Mouse (Mus musculus) 416B (cell line): ENCODE measurements around the gene Phpt1.

ENCODE experiments used
- DNase-seq: peaks from one replicate; pipeline ENCODE4 v3.0.0; 2011; ENCODE audit warnings: low read depth

The Phpt1 gene

GRCm38 (mm10) chr2:25574579-25575431 is at the start of gene Phpt1, which contains the start of gene Mamdc4:
TSS of gene Phpt1 (minus strand) at chr2:25575224.
TSS of gene Mamdc4 (minus strand) at chr2:25574845.
- peak; percentile 98 for DNase-seq

- peak; percentile 39 for DNase-seq
These were observed 46.5 kb upstream of the Phpt1 start, which contains the start of gene Tmem141 for GRCm38 (mm10) chr2:25621229-25622200. TSS of gene Tmem141 (minus strand) at chr2:25622005.

GRCm38 (mm10) chr2:25620852-25621228 is 45.8 kb upstream of the Phpt1 start:
- no peak for DNase-seq

- DNase-seq: peak; percentile 47
These were observed 45.4 kb upstream of the Phpt1 start for GRCm38 (mm10) chr2:25620386-25620785.

- no peak for DNase-seq
These were observed 42.6 kb upstream of the Phpt1 start, which contains the start of gene Ccdc183 for GRCm38 (mm10) chr2:25617578-25617977. TSS of gene Ccdc183 (minus strand) at chr2:25617678.

GRCm38 (mm10) chr2:25616398-25616797 is 41.4 kb upstream of the Phpt1 start:
- DNase-seq: no peak

- DNase-seq: no peak
These were observed 33.6 kb upstream of the Phpt1 start for GRCm38 (mm10) chr2:25608671-25609070.

- DNase-seq: peak; percentile 84
These were observed 33.0 kb upstream of the Phpt1 start, which contains the start of gene Rabl6 for GRCm38 (mm10) chr2:25607761-25608622. TSS of gene Rabl6 (minus strand) at chr2:25608521.

- DNase-seq: no peak
These were observed 27.5 kb upstream of the Phpt1 start for GRCm38 (mm10) chr2:25602526-25602925.

- no peak for DNase-seq
These were observed 25.0 kb upstream of the Phpt1 start for GRCm38 (mm10) chr2:25600037-25600436.

GRCm38 (mm10) chr2:25598749-25599148 is 23.7 kb upstream of the Phpt1 start:
- DNase-seq: no peak

- no peak for DNase-seq
These were observed 21.9 kb upstream of the Phpt1 start for GRCm38 (mm10) chr2:25596765-25597510.

GRCm38 (mm10) chr2:25591863-25592262 is 16.8 kb upstream of the Phpt1 start:
- peak; percentile 75 for DNase-seq

- no peak for DNase-seq
These were observed 13.3 kb upstream of the Phpt1 start for GRCm38 (mm10) chr2:25588227-25588907.

GRCm38 (mm10) chr2:25587290-25587689 is 12.3 kb upstream of the Phpt1 start:
- DNase-seq: no peak

GRCm38 (mm10) chr2:25585601-25586000 is 10.6 kb upstream of the Phpt1 start:
- no peak for DNase-seq

- no peak for DNase-seq
These were observed 9.8 kb upstream of the Phpt1 start for GRCm38 (mm10) chr2:25584856-25585255.

GRCm38 (mm10) chr2:25584152-25584551 is 9.1 kb upstream of the Phpt1 start:
- no peak for DNase-seq

- no peak for DNase-seq
These were observed 8.5 kb upstream of the Phpt1 start for GRCm38 (mm10) chr2:25583571-25583970.

- no peak for DNase-seq
These were observed 8.1 kb upstream of the Phpt1 start for GRCm38 (mm10) chr2:25583120-25583481.
